Mouse (Mus musculus): Measurements from ENCODE around the gene Rps15a.

The Rps15a gene

DNA sequence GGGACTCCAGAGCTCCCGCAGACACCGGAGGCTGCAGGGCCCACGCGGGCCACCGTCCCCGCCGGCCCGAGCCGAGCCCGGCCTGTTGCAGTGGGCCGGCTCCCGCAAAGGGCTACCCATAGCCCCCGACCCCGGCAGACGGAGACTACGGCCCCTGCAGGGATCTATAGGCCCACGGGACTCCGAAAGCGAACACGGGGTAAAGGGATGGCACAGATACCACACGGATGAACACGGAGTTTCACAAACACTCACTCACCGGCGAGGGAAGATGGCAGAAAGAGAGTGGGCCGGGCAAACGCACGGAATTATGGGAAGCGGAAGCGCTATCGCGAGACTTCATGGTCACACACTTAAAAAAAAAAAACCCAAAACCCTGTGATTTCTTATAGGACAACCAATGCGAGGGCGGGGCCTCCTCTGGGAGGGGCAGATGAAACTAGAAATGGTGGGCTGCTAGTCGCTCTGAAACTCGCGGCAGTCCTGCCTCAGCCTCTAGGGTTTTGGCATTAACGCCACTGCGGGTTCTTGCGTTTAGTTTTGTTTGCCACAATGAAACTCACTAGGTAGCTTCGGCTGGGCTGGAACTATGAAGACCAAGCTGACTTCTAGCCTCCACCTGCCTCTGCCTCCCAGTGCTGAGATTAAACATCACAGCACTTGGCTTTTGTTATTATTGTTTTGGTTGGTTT is at the start of gene Rps15a:
Gene Rps15a, minus strand, starts transcription at position 312 of the 692 bp plus-strand sequence.
- peak; percentile 97 for DNase-seq

DNA sequence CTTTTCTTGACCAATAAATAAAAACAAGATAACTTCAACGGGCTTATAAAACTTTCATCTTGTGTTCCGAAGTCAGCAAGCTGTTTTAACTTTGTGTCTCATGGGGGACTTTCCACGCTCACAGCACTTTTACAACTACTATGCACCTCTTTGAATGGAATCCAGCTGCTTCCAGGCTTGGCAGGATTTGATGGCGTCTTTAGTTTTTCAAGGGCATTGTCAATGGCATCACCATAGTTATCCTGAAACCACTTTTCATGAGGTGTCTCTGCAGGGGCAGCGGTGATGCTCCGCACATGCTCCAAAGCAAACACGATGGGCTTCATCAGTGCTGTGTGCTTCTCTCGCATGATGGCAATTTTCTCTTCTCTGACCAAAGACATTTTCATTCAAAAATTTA is 47.0 kb upstream of the Rps15a start:
- no peak for DNase-seq

DNA sequence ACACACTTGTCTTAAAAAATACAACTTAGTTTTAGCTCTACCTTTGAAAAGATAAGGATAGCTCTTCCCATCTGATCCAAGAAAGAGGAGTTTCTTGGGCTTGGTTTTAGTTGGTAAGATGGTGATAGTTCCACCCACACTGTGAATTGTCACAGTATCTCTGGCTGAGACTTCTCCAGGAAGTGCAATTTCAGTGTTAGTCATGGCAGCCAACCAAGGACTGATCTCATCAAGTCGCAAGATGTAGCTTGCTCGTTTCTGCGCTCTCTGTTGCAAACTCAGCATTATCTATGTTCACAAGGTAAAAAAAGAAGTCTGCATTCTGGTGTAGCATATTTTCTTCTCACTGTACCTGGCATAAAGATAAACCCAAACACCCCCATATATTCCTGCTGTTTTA is 44.1 kb upstream of the Rps15a start:
- DNase-seq = no peak

DNA sequence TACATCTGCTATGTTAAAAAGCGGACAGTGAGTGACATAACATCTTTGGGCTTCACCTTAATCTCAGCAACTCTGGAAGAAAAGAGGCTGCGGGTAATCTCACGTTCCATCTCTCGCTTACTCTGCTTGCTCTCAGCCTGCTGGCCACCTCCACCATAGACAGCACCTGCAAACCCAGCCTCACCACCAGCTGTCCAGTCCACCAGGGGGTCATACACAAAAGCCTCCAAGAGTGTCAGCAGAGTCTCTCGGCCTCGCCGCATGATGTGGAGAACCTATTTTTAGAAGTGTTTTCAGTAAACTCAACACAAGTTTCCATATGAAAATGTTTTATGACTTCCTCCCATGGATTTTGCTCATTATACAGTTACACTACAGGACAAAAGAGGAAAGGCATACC is 40.5 kb upstream of the Rps15a start:
- no peak for DNase-seq

DNA sequence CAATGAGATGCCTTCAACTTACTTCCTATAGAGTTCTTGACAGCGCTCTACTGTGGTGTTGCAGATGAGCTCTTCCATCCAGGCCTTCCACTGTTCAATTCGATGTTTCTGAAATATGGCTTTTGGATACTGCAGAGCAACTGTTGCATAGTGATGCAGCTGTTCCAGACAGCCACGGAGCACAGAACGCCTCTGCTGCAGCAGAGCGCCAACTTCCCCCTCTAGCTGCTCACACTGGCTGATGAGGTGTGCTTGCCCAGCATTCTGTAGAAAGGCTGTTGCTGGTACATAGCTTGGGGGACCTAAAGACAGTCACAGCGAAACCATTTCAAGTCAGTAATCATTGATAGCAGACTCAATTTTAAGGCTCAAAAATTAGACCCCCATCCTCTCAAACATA is 38.2 kb upstream of the Rps15a start:
- DNase-seq = no peak

DNA sequence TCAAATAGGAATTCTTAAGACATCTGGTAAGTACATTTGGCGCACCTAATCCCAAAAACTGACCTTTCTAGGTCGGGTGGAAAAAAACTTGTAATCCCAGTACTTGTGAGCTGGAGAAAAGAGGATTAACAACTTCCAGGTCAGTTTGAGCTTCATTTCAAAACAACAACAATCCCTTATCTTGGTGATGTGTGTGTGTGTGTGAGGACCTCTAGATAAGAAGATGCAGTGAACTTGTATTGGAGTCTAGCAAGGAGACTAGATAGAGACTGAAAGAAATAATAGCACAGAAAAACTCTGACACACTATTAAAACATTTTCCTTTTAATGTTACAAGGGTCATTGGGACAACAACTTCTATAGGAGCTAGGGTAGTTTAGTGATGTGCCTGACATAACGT is 27.6 kb upstream of the Rps15a start:
- no peak for DNase-seq

DNA sequence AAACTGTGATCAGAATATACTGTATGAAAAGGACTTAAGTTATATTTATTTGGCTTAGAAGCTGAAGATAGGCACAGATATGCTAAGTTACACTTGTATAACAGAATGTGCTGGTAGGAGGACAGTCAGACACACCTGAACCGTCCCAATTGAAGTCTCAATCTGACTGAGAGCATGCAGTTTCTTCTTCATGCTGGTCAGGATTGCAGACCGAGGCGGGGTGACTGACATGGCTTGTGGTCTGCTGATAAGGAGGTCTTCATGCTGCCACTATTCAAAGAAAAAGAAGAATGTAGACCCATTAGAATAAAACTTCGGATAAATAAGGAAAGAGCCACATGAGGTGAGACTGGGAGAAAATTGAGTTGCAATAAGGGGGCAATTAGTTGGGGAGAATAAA is 27.1 kb upstream of the Rps15a start:
- no peak for DNase-seq

DNA sequence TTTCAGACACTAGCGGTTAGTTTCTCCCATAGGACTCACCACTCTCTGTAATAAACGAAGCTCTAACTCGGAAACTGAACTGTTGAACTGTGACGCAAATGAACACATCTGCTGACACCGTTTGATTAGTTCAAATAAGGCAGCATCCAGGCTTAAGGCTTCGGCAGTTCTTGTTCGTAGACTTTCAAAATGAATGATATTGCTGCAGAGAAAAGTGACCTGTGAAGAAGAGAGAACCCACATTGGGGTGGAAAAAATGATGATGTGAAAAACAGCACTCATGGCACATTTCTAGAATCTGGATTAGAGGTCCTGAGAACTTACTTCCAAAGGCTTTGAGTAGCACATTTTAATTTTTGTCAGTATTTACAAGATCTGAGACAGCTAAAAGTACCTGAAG is 25.3 kb upstream of the Rps15a start:
- DNase-seq = no peak

DNA sequence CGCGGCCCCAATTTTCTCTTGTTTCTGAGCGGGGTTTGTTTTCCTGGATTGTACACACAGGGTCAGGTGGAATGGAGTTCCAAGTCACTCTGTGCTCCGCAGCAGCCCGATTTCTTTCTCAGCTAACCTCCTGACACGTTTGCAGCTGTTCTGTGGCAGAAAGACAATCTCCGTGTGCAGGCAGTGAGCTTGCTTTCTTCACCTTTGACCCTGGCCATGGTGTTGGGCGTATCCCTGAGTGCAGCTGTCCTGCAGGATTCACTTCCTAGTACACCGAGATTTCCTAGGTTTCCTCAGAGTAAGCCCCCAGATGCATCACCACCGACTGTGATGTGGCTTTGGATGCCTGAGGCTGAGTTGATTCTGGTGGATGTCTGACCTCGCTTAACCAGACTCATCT is 19.1 kb upstream of the Rps15a start:
- DNase-seq = no peak

DNA sequence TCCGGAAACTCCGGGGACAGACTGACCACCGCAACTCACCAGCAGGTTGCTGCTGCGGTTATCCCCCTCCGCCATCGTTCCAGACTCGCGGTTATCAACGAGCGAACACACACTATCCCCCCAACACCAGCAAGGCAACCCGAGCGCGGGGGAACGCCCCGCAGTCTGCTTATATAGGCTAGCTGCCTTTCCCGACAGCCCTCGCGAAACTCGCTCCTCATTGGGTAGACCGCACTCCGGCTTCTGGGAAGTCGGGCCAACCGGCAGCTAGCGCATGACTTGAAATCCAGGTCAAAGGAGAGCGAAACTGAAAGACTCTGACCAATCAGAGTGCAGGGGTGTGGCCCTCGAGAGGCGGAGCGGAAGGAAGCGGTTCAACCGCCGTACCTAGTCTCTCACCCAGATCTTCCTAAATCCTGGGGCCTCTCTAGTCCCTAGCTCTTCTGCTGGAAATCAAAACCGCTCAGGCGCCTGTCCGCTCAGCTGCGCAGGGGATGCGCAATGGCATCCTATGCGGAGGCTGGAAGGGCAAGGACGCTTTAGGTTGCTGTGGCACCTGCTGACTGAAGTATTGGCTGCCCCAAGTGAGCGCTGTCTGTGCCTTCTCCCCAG is 13.5 kb upstream of the Rps15a start, which contains the start of gene Arl6ip1:
Gene Arl6ip1, minus strand, starts transcription at position 233 of the 612 bp plus-strand sequence.
- peak; percentile 95 for DNase-seq

DNA sequence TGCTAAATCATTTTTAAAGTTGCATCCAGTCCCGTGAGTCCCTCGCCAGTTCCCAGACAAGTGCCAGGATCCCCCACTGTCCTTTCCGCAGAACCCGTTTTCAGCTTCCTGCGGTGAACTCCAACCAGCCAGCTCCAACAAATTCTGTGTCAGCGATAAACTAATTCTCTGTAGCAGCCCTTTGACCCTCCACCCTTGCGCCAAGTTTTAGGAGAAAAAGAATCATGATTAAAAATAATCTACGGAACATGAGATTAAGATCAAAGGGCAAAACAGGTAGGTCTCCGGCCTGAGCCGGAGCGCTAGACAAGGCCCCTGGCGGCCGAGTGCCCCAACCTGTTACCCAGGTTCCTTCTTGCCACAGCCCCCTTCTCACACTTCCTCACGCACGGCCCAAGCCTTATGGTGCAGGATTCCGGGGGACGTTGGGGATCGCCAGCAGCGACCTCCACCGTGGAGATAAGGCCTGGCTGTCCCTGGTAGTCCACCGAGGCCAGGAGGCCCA is 13.0 kb upstream of the Rps15a start:
- no peak for DNase-seq

DNA sequence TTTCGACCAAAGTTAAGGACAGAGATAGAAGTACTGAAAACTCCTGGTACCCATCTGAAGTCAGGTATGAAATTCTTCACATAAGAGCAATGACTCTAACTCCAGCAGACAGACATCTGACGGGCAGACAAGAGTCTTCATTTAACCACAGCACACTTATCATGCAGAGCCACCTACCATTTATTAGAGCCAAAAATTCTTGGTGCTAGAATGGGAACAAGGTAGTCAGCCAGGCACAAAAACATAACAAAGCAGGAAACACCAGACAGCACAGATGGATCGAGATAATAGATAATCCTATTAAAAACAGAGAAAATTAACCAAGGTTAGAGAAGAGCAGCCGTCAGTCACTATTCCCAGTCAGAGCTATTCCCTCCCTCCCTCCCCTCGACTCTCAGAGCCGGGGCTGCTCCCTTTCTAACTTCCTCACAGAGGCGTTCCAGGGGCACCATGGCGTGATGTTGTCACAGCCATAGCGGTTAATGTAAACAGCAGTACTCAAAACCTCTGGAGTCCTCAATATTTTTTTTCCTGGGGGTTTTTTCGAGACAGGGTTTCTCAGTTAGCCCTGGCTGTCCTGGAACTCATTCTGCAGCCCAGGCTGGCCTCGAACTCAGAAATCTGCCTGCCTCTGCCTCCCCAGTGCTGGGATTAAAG is 10.4 kb upstream of the Rps15a start:
- no peak for DNase-seq

DNA sequence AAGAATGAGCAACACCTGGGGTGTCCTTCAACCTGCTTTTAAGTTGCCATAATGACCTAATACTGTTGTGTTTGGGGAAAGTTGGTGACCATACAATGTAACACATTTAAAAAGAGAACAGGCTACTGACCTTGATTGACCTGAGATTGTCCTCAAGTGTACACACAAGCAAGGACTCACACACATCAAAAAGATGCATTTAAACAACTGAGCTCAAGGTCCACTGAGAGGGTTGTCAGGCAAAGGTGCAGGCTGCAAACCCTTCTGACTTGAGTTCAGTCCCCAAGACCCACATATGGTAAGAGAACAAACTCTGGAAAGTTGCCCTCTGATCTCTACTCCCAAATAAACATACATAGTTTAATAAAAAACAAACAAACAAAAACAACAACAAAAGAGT is 9.7 kb upstream of the Rps15a start:
- DNase-seq = no peak

DNA sequence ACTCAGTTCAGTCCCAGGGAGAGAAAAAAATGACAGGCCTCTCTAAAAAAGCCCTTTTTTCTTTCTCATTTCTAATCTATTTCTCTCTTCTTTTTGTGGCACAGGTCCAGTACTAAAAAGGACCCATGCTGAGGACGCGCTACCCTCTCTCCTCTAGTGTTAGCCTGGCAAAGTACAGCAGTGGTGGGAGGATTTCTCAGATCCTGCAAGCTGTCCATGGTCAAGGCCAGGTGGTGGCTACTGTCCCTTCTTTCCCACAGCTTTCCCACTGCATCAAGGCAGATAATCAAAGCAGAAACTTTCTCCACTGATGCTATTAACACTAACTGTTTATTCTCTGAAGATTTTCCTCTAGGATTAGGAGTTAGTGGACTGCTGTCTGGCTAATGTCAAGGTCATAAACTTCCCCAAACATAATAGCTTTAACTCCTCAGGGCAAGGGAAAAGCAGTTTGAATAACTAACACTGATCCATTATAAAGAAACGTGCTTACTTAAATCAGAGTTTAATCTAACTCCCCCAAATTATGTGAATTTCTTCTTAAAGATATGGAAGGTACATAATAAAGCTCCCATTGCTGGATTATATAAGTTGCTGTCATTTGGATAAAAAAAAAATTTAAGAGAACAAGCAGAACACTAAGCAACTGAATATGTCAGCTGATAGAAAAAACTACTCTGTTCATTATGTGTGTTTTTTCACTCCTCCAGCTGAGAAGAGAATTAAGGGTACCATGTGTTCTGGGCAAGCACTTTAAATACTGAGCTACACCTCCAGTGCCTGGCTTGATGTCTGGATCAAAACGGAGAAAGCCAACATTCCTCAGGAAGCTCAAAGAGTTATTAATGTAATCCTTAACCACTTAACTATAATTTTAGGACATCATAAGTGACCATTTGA is 7.8 kb upstream of the Rps15a start:
- no peak for DNase-seq

DNA sequence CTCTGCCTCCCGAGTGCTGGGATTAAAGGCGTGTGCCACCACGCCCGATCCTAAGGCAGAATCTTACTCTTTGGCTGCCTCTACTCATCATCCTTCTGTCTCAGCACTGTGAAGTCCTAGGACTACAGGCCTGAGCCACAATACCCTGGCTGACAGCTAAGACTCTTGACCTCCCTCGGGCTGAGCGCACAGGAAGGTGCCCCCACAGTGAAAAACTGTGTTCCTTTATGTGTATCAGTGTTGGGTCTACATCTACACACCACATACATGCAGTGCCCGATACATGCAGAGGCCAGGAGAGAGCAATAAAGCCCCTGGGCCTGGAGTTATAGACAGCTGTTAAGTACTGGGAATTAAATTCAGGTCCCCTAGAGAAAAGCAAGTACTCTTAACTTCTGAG is 6.2 kb upstream of the Rps15a start:
- no peak for DNase-seq

DNA sequence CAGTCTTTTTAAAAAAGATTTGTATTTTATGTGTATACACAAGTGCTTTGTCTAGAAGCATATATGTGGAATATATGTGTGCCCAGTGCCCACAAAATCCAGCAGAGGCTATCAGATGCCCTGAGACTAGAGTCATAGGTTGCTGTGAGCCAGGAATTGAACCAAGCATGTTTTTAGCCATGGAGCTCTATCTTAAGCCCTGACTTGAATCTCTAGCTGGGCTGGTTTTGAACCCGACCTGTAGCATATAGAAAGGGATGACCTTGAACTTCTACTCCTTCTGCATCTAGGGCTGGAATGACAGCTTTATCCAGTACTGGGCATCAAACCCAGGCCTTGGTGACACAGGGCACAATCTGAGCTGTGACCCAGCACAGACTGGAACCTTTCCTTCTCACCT is 4.7 kb upstream of the Rps15a start:
- DNase-seq = no peak

DNA sequence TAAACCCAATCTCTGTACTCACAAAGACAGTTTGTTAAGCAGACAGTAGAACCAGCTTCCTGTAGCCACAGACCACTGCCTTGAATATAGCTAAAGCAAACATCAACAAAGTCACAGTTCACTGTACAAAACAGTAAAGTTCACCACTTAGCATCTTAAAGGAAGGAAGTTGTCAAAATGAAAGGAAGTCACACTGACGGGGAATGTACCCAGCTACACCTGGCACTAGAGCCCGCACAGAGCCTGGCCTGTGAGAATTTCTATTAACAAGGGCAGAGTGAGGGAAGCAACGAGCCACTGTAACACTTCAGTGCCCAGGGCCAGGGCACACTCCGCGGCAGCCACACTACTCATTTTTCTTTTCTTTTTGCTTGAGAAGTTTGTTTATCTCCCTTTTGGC is 4.0 kb upstream of the Rps15a start:
- DNase-seq = peak; percentile 29

DNA sequence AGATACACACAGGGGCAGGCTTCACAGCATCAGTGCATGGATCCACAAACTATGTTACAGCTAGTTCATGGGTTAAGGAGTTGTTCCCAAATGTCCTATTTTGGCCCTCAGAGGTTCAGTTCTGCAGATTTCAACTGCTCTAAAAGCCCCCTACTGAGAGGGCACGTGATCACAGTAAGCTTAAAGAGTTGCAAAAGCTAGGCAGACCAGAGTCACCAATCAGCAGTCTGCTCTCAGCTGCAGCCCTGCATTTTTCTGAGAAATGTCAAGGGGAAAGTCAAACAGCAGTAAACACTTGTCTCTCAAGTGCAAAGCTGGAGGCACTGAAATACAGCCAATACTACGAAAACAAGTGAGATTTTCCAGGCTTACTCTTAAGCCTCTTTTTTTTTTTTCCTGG is 3.2 kb upstream of the Rps15a start:
- DNase-seq = peak; percentile 50

DNA sequence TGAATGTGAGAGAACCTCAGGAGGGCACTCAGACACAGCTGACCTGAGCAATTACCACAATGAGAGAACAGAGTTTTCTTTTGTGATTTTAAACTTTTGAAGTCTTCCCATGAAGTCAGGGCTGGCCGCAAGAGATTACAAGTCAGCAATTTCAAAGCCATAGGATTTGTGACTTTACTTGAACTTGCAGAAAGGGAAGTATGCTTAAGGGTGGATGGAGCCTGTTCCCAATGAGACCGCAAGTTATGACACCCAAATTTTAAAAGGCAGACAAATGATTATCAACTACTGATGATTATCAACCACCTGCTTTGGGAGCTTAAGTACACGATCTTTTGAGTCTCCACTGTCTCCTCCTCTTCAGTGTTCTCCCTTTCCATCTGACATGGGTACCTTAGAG is 2.4 kb upstream of the Rps15a start:
- DNase-seq = no peak

DNA sequence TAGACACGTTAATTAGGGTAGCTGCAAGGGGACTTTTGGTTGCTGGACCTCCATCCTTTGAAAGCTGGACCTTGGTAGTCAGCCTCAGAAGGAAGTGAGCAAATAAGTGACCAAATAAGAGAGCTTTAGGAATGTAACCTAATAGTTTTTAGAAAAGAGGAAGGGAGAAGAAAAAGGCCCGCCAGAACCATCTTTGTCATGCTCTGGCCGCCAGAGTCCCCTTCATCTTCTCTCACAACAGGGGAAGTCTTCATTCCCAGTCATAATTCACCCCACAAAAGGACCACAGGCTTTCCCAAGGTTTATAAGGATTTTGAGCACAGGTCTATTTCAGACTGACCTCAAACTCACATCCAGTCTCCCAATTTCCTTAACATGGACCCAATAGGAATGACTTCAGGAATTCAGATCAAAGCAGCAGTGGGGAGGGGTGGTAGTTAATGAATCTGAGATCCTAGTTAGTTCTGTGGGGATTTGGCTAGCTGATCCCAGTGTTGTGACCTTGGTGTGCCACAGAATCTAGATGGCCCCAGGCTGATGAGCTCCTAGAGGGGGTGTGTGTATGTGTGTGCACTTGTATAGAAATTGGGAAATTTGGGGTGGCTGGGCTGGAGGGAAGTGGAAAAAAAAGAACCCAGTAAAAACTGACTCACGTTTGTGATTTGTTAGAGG is 1.7 kb upstream of the Rps15a start:
- peak; percentile 30 for DNase-seq

DNA sequence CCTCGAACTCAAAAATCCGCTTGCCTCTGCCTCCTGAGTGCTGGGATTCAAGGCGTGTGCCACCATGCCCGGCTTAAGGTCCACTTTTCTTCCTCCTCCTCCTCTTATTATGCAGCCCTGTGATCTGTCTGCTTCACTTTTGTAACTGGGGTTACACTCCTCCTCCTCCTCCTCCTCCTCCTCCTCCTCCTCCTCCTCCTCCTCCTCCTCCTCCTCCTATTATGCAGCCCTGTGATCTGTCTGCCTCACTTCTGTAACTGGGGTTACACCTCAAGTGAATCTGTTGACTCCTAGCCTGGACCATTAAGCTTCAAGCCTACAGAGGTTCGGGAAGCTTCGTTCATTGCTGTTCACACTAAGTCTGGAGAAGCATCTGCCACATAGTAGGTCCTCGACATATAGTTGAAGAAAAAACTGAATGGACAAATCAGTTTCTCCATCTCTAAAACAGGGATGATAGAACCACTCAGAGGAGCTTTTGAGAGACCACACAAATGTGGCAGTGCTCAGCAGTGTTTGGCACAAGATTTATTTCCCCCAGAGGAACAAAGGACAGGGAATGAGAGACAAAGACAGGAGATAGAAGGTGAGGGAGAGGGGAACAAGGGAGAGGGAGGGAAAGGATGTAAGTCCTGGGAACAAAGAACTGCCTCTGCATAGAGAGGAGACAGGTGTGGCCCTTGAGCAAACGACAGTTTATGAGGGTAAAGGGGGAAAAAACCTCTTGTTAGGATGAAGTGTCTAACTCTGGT is 975 bp upstream of the Rps15a start:
- no peak for DNase-seq

DNA sequence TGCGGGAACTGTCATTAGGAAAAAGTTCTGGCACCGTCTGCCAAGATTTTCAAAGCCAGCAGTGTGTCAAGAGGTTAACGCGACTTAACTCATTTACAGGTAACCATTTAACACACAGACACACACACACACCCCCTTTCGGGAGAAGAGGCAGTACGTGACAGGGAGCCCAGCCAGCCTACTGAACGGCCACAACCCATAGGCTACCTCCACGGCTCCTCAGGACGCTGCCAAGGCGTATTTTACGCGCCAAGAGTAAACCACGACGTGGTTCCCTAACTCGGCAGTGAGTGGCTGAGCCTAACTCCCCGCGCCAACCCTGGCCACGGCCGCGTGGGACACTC is 483 bp downstream of the Rps15a start:
- no peak for DNase-seq

Data from kidney, adult 18-20 months (tissue).